Mouse (Mus musculus): ENCODE results near the gene Gnpnat1.

DNA sequence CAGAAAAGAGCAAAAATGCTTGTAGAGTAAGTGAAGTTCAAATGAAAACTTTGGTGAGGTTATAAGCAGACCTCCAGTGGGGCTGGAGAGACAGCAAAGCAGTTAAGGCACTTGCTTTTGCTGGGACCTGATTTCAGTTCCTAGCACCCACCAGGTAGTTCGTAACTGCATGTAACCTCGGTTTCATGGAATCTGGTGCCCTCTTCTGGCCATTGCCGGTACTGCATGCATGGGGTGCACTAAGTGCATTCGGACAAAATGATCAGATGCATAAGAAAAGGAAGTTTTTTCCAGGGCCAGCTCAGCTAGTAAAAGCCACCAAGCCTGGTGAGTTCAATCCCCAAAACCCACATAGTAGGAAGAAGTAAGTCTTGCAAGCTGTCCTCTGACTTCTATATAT, 27.3 kb upstream of the Gnpnat1 start:
- TF ChIP-seq CTCF (conservative IDR thresholded peaks at IDR 0.05; ENCODE audit: low read length) (peak; percentile 99), POU5F1 (IDR thresholded peaks at IDR 0.05; ENCODE audit: borderline replicate concordance, low read length) (no peak)
